Mouse (Mus musculus): ENCODE measurements around the gene Dsn1. TPM values are rescaled to one million over a fixed set of nuclear protein-coding genes. Genes with fewer than 3 reads are reported as not detected.

Dsn1 gene
- polyA plus RNA-seq, 1 experiment from 2014 or later, result 7.2 TPM

- Histone ChIP-seq H3K9me3 (ENCODE audit: low read length) (no peaks in the 10 kb centered on the region), H3K9ac (replicated peaks; ENCODE audit: low read depth) (no peak overlapping the region), H3K4me2 (replicated peaks; ENCODE audit: low read depth, low read length) (no peak overlapping the region), H3K27ac (ENCODE audit: low read length) (no peak overlapping the region), H3K4me3 (ENCODE audit: low read depth, low read length) (no peak overlapping the region), H3K4me1 (ENCODE audit: insufficient read depth, low read depth, low read length) (no peaks in the 10 kb centered on the region; the same call in none of the 2 replicates), H3K27me3 (replicated peaks; ENCODE audit: insufficient read depth, low read length) (no peaks in the 10 kb centered on the region), H3K36me3 (ENCODE audit: insufficient read depth, low read length) (peaks cover 39% of the 10 kb centered on the region)
- ATAC-seq, result no peak
- 84% methylated on average over 7 of the region's 7 CpGs for WGBS
- DNase-seq (ENCODE audit: low spot score), result no peak
- no peak for TF ChIP-seq EP300 (IDR thresholded peaks at IDR 0.05)
- no peak for TF ChIP-seq CTCF (IDR thresholded peaks at IDR 0.05)
Measured at GRCm38 (mm10) chr2:157035371-157035770, 28.4 kb upstream of the Dsn1 start.

DNA sequence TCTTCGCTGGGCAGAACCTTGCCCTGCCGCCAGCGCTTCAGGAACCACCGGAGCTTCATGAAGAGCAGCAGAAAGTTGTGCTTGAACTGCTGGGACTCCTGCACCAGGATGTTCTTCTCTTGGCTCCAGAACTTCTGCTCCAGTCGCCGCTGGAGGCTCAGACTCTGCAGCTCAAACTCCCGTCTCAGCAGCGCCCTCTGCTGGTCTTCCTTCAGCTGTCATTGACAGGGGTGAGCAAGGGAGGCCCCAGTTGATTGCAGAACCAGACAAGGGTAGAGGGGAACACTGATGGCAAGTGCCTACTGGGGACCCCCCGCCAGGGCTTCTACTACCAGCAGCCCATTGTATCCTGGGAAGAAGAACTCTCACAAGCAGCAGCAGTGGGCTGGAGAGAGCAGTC lies 23.9 kb upstream of the Dsn1 start:
- H3K27me3 ChIP-seq (replicated peaks; ENCODE audit: insufficient read depth, low read length), result no peaks in the 10 kb centered on the region
- H3K4me1 ChIP-seq (ENCODE audit: insufficient read depth, low read depth, low read length), result no peaks in the 10 kb centered on the region
- peaks cover 50% of the 10 kb centered on the region for H3K36me3 ChIP-seq (ENCODE audit: insufficient read depth, low read length)
- no peak overlapping the region for H3K4me3 ChIP-seq (ENCODE audit: low read depth, low read length)
- H3K4me2 ChIP-seq (replicated peaks; ENCODE audit: low read depth, low read length), result no peak overlapping the region
- peak; percentile 84 for DNase-seq (ENCODE audit: low spot score)
- peak; percentile 78 for ATAC-seq
- TF ChIP-seq CTCF (IDR thresholded peaks at IDR 0.05) (peak; percentile 92), EP300 (IDR thresholded peaks at IDR 0.05) (no peak)
- WGBS, result 44% methylated on average over 9 of the region's 9 CpGs
- no peak overlapping the region for H3K9ac ChIP-seq (replicated peaks; ENCODE audit: low read depth)
- no peak overlapping the region for H3K27ac ChIP-seq (ENCODE audit: low read length)
- H3K9me3 ChIP-seq (ENCODE audit: low read length), result no peaks in the 10 kb centered on the region

- ATAC-seq (no peak), DNase-seq (ENCODE audit: low spot score) (no peak)
- Histone ChIP-seq H3K9ac (replicated peaks; ENCODE audit: low read depth) (no peak overlapping the region), H3K27ac (ENCODE audit: low read length) (no peak overlapping the region), H3K9me3 (ENCODE audit: low read length) (no peaks in the 10 kb centered on the region; the same call in 1 of the 2 replicates), H3K4me2 (replicated peaks; ENCODE audit: low read depth, low read length) (no peak overlapping the region), H3K4me1 (ENCODE audit: insufficient read depth, low read depth, low read length) (no peaks in the 10 kb centered on the region), H3K27me3 (replicated peaks; ENCODE audit: insufficient read depth, low read length) (no peaks in the 10 kb centered on the region), H3K4me3 (ENCODE audit: low read depth, low read length) (no peak overlapping the region), H3K36me3 (ENCODE audit: insufficient read depth, low read length) (peaks cover 66% of the 10 kb centered on the region)
- TF ChIP-seq EP300 (IDR thresholded peaks at IDR 0.05) (no peak), CTCF (IDR thresholded peaks at IDR 0.05) (no peak)
- WGBS, result 93% methylated on average over 4 of the region's 4 CpGs
Measured at GRCm38 (mm10) chr2:157028261-157028660, 21.3 kb upstream of the Dsn1 start.

DNA sequence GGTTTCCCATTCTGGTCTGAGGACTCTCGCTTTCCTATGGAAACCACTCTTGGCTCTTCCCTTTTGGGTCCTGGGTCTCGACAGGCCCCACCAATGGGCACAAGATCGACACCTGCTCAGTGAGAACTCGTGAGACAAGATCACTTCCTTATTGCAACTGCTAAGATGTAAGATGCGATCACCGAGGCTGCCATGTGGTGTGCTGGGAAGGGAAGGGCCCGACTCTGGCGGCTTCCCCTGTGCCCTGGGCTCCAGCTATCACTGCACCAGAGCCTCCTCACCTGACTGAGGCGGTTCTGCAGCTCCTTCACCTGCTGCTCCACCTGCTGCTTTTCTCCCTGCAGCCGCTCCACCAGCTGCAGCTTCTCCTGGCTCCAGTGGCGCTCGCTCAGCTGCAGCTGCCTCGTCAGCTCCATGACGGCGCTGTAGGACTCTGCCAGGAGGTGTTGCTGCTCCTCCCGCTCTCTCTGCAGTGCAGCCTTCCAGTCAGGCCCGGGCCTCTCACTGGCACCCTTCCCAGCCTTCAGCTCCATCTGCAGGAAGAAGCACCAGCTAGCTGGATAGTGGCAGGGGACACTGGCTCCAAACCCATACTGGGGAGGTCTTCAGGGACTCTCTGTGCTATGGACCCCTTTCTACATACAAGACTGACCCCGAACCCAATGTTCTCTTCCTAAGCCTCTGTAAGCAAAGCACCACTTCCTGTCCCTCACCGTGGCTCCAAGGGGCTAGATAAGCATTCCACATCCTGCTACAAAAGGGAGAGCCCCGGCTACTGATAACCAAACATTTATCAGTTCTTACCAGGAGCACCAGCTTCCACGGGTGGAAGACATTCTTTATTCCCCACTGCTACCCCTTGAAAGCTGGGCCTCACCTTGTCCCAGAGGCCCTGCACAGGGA lies 20.4 kb upstream of the Dsn1 start:
- peaks cover 61% of the 10 kb centered on the region for H3K36me3 ChIP-seq (ENCODE audit: insufficient read depth, low read length)
- 79% methylated on average over 20 of the region's 21 CpGs for WGBS
- no peaks in the 10 kb centered on the region for H3K4me1 ChIP-seq (ENCODE audit: insufficient read depth, low read depth, low read length)
- no peak overlapping the region for H3K4me3 ChIP-seq (ENCODE audit: low read depth, low read length)
- DNase-seq (ENCODE audit: low spot score) (no peak), ATAC-seq (no peak)
- no peaks in the 10 kb centered on the region; the same call in 1 of the 2 replicates for H3K9me3 ChIP-seq (ENCODE audit: low read length)
- no peak overlapping the region for H3K9ac ChIP-seq (replicated peaks; ENCODE audit: low read depth)
- H3K4me2 ChIP-seq (replicated peaks; ENCODE audit: low read depth, low read length), result no peak overlapping the region
- no peak overlapping the region for H3K27ac ChIP-seq (ENCODE audit: low read length)
- TF ChIP-seq EP300 (IDR thresholded peaks at IDR 0.05) (no peak), CTCF (IDR thresholded peaks at IDR 0.05) (no peak)
- no peaks in the 10 kb centered on the region for H3K27me3 ChIP-seq (replicated peaks; ENCODE audit: insufficient read depth, low read length)

GRCm38 (mm10) chr2:157021156-157021555 lies 14.2 kb upstream of the Dsn1 start:
- H3K4me1 ChIP-seq (ENCODE audit: insufficient read depth, low read depth, low read length), result no peaks in the 10 kb centered on the region
- no peak overlapping the region for H3K4me3 ChIP-seq (ENCODE audit: low read depth, low read length)
- no peak overlapping the region for H3K4me2 ChIP-seq (replicated peaks; ENCODE audit: low read depth, low read length)
- ATAC-seq (no peak), DNase-seq (ENCODE audit: low spot score) (no peak)
- no peaks in the 10 kb centered on the region for H3K27me3 ChIP-seq (replicated peaks; ENCODE audit: insufficient read depth, low read length)
- WGBS, result 91% methylated on average over 16 of the region's 16 CpGs
- H3K27ac ChIP-seq (ENCODE audit: low read length), result no peak overlapping the region
- peaks cover 71% of the 10 kb centered on the region; the same call in 1 of the 2 replicates for H3K36me3 ChIP-seq (ENCODE audit: insufficient read depth, low read length)
- no peak overlapping the region for H3K9ac ChIP-seq (replicated peaks; ENCODE audit: low read depth)
- H3K9me3 ChIP-seq (ENCODE audit: low read length), result no peaks in the 10 kb centered on the region; the same call in 1 of the 2 replicates
- TF ChIP-seq CTCF (IDR thresholded peaks at IDR 0.05), result no peak
- no peak for TF ChIP-seq EP300 (IDR thresholded peaks at IDR 0.05)

GRCm38 (mm10) chr2:157019228-157019627 lies 12.3 kb upstream of the Dsn1 start:
- H3K4me3 ChIP-seq (ENCODE audit: low read depth, low read length), result no peak overlapping the region

More at GRCm38 (mm10) chr2:157019228-157019627, 12.3 kb upstream of the Dsn1 start:
- no peak for TF ChIP-seq EP300 (IDR thresholded peaks at IDR 0.05)
- TF ChIP-seq CTCF (IDR thresholded peaks at IDR 0.05), result no peak
- Histone ChIP-seq H3K9me3 (ENCODE audit: low read length) (no peaks in the 10 kb centered on the region), H3K4me1 (ENCODE audit: insufficient read depth, low read depth, low read length) (no peaks in the 10 kb centered on the region), H3K27ac (ENCODE audit: low read length) (no peak overlapping the region), H3K4me2 (replicated peaks; ENCODE audit: low read depth, low read length) (no peak overlapping the region), H3K36me3 (ENCODE audit: insufficient read depth, low read length) (peaks cover 58% of the 10 kb centered on the region; the same call in 1 of the 2 replicates), H3K9ac (replicated peaks; ENCODE audit: low read depth) (no peak overlapping the region), H3K27me3 (replicated peaks; ENCODE audit: insufficient read depth, low read length) (no peaks in the 10 kb centered on the region)
- no peak for DNase-seq (ENCODE audit: low spot score)
- WGBS, result 91% methylated on average over 4 of the region's 4 CpGs
- no peak for ATAC-seq
